Mouse (Mus musculus) myocyte (in vitro differentiated cells): Measurements from ENCODE around the gene Taok2.

Source experiments
- E2F4 ChIP-seq: IDR thresholded peaks from one replicate; pipeline ENCODE4 v1.6.1; 2011; ENCODE audit warnings: mild to moderate bottlenecking, control low read depth, moderate library complexity; ENCODE audit not compliant: insufficient read depth
- MAX ChIP-seq: IDR thresholded peaks from one replicate; pipeline ENCODE4 v1.6.1; 2011; ENCODE audit warnings: low read depth, mild to moderate bottlenecking, control low read depth
- MYOD1 ChIP-seq, 3 experiments: IDR thresholded peaks; one replicate each; pipeline ENCODE4 v1.6.1; 2011; ENCODE audit warnings: control low read depth in 2 of 3, low read depth in 2 of 3, mild to moderate bottlenecking in 2 of 3, moderate library complexity in 1 of 3; ENCODE audit not compliant: insufficient read length in 2 of 3, control insufficient read depth in 1 of 3
- POLR2A ChIP-seq: IDR thresholded peaks from one replicate; pipeline ENCODE4 v1.6.1; 2011; ENCODE audit warnings: low read depth, mild to moderate bottlenecking, control low read depth, moderate library complexity; ENCODE audit not compliant: insufficient read length
- USF1 ChIP-seq: IDR thresholded peaks from one replicate; pipeline ENCODE4 v1.6.1; 2011; ENCODE audit warnings: low read depth, mild to moderate bottlenecking, control low read depth, moderate library complexity

- TF ChIP-seq MYOD1 (IDR thresholded peaks at IDR 0.05; ENCODE audit: control insufficient read depth in 1 of 3, insufficient read length in 2 of 3, low read depth in 2 of 3) (no peak), POLR2A (no peak), MAX (no peak), USF1 (no peak), E2F4 (no peak)
These were observed 59.1 kb downstream of the Taok2 start for GRCm38 (mm10) chr7:126825403-126825802.
